Mouse (Mus musculus) kidney, adult 2 months (tissue): Measurements from ENCODE around the gene Tsga10ip. TPM values are rescaled to one million over a fixed set of nuclear protein-coding genes. Genes with fewer than 3 reads are reported as not detected.
"Not testable (repeated sequence)": the region's sequence is repeated elsewhere in the genome, so short reads cannot be mapped to it uniquely, and the experiment has no call there.

Experiments
- DNase-seq: peaks from one replicate; pipeline ENCODE4 v3.0.0; 2021
- H3K27ac ChIP-seq: fragments of 200-500 bp; 2 replicates; pipeline ENCODE4 v1.5.1; 2012; ENCODE audit warnings: low read depth, low read length, control low read depth, inconsistent platforms; ENCODE audit not compliant: insufficient read depth
- H3K27me3 ChIP-seq: fragments of 200-500 bp; replicated peaks from 2 replicates; pipeline ENCODE4 v1.6.1; 2012; ENCODE audit warnings: mild to moderate bottlenecking, moderate library complexity, low read length, inconsistent platforms; ENCODE audit not compliant: control insufficient read depth, insufficient read depth
- H3K36me3 ChIP-seq: fragments of 200-500 bp; 2 replicates; pipeline ENCODE4 v1.6.1; 2012; ENCODE audit warnings: mild to moderate bottlenecking, moderate library complexity, low read length, inconsistent platforms; ENCODE audit not compliant: control insufficient read depth, insufficient read depth
- H3K4me1 ChIP-seq: fragments of 200-500 bp; 2 replicates; pipeline ENCODE4 v1.6.1; 2011; ENCODE audit warnings: low read length; ENCODE audit not compliant: control insufficient read depth, insufficient read depth
- H3K4me3 ChIP-seq: fragments of 200-500 bp; 2 replicates; pipeline ENCODE4 v1.5.1; 2011; ENCODE audit warnings: mild to moderate bottlenecking, low read depth, low read length, control low read depth; ENCODE audit not compliant: insufficient read depth
- CTCF ChIP-seq: fragments of 200-500 bp; conservative IDR thresholded peaks from 2 replicates; pipeline ENCODE4 v1.5.1; 2011; ENCODE audit warnings: low read depth, mild to moderate bottlenecking, control low read depth, low read length, moderate library complexity, mixed read lengths; ENCODE audit not compliant: insufficient read depth, insufficient read length
- POLR2A ChIP-seq: fragments of 200-500 bp; IDR thresholded peaks from one replicate; pipeline ENCODE4 v1.6.1; 2011; ENCODE audit warnings: low read depth, low read length, control low read depth
- WGBS: fragments of 180-500 bp; shearing (Covaris S2); methylation state at CpG from one replicate; pipeline ENCODE4 v1.1.7; 2018; 5-methylcytosine and 5-hydroxymethylcytosine counted together
- polyA plus RNA-seq: library from polyadenylated mRNA; depleted of rRNA; stranded (reverse); fragments of >200 nt; gene quantifications from 2 replicates; pipeline ENCODE4 v1.2.3, GENCODE M21; 2012

The Tsga10ip gene
- polyA plus RNA-seq, 1 experiment: 0.06 TPM

DNA sequence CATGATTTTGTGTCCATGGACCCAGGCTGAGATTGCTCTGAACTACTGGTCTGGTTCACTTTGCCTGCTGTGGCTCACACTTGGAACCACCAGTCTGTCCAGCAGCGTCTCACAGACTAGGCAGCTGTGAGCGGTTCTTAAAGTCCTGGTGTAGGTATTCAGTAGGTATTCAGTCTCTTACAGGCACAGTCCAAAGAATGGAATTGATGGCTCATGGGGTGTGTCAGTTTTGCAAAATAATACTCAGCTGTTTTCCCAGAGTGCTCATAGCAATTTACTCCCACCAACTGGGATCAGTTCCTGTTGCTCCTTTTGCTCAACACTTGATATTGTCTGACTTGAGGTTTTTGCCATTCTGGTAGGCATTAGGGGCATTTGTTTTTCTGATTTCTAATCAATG is 40.1 kb downstream of the Tsga10ip start:
- no peak for DNase-seq
- Histone ChIP-seq H3K27me3 (no peaks in the 10 kb centered on the region), H3K4me1 (no peaks in the 10 kb centered on the region), H3K4me3 (no peak overlapping the region), H3K36me3 (no peaks in the 10 kb centered on the region), H3K27ac (no peak overlapping the region)
- TF ChIP-seq POLR2A: no peak
- no peak for TF ChIP-seq CTCF
- WGBS: 83% methylated on average over 2 of the region's 2 CpGs

DNA sequence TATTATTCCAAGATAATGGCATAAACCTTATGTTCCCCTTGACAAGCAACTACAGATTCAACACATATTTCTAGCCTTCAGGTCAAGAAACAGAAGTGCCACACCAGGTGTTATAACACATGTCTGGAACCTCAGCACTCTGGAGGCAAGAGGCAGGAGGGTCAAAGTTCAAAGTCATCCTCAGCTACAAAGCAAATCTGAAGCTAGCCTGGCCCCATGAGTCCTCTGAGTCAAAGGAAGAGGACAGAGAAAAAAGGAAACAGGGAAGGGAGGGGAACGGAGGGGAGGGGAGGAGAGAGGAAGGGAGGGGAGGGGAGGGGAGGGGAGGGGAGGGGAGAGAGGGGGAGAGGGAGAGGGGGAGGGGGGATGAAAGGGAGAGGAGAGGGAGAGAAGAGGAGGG is 46.2 kb downstream of the Tsga10ip start:
- Histone ChIP-seq H3K27me3 (no peaks in the 10 kb centered on the region), H3K4me1 (no peaks in the 10 kb centered on the region), H3K36me3 (no peaks in the 10 kb centered on the region), H3K4me3 (no peak overlapping the region), H3K27ac (no peak overlapping the region)
- no peak for TF ChIP-seq CTCF
- TF ChIP-seq POLR2A: no peak
- peak; percentile 17 for DNase-seq
- no CpG with 5 or more reads among the region's 1 CpGs for WGBS

DNA sequence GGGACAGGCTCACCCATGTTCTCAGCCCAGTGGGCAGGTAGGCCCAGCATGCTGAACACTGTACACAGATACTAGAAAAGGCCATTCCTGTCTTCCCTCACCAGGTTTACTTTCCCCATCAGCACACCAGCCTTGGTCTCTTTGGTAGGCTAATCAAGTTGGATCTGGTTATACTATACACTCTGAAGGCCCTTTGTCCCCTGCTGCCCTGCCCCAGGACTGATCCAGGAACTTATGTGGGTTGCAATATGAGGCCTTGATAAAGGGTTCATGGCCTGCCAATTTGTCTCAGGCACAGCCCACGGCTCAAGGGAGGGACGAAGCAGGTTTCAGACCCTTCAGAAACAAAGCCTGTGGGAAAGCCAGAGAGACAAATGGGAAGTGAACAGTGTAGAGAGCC is 48.7 kb downstream of the Tsga10ip start:
- Histone ChIP-seq H3K27ac (no peak overlapping the region), H3K27me3 (no peaks in the 10 kb centered on the region), H3K36me3 (no peaks in the 10 kb centered on the region), H3K4me3 (no peak overlapping the region), H3K4me1 (no peaks in the 10 kb centered on the region)
- WGBS: 77% methylated on average over 2 of the region's 2 CpGs
- DNase-seq: no peak
- no peak for TF ChIP-seq POLR2A
- TF ChIP-seq CTCF: no peak

DNA sequence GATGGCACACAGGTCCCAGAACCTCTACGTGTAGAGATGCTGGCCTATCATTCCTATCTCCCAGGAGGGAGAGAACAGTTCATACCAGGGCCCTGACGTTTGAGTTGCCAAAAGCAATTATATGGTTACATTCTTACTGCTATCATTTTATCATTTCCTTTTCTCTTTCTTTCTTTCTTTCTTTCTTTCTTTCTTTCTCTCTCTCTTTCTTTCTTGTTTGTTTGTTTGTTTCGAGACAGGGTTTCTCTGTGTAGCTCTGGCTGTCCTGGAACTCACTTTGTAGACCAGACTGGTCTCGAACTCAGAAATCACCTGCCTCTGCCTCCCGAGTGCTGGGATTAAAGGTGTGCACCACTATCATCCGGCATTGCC is 52.8 kb downstream of the Tsga10ip start, which contains the start of gene Cst6:
TSS of gene Cst6 (minus strand) at position 73 of the 372 bp plus-strand sequence.
- WGBS: 71% methylated on average over 6 of the region's 6 CpGs
- not testable (repeated sequence) for H3K27ac ChIP-seq

DNA sequence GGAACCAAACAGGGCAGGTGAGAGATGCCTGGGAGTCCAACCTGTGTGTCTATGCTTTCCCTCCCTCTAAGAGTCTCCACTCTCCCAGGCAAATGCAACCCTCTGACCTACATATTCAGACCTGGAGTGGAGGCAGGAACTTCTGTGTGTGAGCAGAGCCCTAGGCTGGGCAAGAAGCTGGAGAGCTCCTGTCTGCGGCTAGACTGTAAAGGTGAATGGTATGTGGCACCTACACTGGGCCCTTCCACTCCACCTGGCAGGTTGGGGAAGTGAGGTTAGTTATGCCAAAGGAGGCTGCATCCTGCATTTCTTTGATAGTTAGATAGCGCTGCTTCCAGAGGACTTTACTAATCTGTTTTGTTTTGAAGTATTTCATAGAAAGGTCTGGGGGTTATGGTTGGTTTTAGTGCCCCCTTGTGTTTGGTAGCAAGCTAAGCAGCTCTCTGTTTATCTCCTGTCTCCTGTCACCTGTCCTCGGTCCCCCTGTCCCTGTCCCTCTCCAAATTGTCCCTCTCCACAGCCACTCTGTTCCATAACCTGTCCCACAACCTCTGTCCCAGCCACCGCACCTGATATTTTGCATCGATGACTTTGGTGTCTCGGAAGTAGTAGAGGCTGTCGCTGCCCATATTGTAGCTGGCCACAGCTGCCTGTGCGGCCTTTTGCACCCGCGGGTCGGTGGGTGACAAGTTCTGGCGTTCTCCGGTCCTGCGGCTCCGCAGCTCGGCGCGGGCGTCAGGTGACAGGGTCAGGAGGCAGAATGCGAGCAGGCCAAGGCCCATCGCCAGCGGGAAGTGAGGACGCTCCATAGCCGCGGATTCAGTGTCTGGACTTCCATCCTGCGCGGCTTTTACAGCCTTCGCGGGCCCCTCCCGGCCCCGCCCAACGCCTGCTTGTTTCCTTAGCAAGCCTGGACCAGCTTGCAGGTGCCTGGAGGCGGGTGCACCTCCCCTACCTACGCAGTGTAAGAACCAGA is 53.5 kb downstream of the Tsga10ip start:
- peak overlapping the region; percentile 21; the same call in 1 of the 2 replicates for H3K4me3 ChIP-seq
- no peaks in the 10 kb centered on the region for H3K27me3 ChIP-seq
- TF ChIP-seq POLR2A (no peak), CTCF (peak; percentile 46)
- DNase-seq: peak; percentile 23
- 5% methylated on average over 34 of the region's 34 CpGs for WGBS
- no peaks in the 10 kb centered on the region for H3K4me1 ChIP-seq
- H3K27ac ChIP-seq: no peak overlapping the region
- H3K36me3 ChIP-seq: no peaks in the 10 kb centered on the region

More for the DNA sequence above, 52.8 kb downstream of the Tsga10ip start, which contains the start of gene Cst6:
- H3K4me1 ChIP-seq, H3K36me3 ChIP-seq, H3K27me3 ChIP-seq, DNase-seq: not testable (repeated sequence)
- H3K4me3 ChIP-seq: peak within 1 kb of the TSS; percentile 21; the same call in 1 of the 2 replicates

DNA sequence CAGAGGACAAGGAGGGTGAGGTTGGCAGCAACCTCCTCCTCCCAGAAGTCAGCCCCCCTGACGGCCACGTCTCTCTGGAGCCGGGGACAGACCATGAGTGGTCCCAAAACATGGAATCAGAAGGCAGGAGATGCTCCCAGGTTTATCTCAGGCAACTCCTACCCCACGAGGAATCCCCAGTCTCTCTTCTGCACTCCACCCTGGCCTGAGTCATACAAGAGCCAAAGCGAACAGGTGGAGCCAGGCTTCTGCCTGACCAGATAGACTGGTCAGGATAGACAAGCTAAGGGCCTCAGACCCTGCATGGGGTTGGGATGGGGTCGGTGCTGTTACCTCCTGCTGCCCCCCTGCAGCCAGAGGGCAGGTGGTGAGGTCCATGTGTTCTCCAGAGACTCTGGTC is 54.3 kb downstream of the Tsga10ip start:
- H3K36me3 ChIP-seq: no peaks in the 10 kb centered on the region
- 75% methylated on average over 6 of the region's 6 CpGs for WGBS

DNA sequence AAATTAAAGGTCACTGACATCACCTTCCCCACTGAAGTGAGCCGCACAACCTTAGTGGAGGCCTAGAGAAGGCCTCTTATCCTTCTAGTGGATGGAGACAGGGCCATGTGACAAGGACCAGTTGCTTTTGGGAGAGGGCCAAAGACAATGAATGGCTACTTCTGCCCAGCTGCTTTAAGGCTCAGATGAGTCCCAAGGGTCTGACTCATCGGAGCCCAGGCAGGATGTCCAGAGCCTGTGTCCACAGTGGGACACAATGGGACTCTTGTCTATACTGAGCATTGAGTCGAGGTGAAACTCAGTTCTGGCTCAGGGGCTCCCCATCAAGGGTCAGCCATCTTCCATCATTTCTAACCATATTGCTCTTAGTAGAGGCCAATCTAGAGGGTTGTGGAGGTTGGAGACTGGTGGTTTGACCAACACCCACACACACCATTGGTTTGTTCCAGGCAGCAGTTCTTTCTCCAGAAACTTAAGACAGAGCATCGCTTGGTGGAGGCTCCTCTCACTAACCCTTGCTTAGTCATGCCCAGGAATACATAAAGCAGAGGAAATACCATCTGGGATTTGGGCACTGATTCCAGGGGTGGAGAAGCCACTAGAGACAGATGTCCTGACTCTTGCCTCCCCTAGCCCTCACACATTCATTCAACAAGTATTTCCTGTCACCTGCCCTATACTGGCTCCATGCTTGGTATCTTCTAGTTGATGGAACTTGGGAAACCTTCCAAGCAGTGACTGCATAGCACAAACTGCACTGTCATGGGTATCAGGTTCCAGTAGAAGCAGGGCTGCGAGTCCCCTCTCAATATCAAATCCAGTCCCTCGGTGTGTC is 56.8 kb downstream of the Tsga10ip start:
- Histone ChIP-seq H3K4me3 (no peak overlapping the region), H3K4me1 (no peaks in the 10 kb centered on the region), H3K36me3 (no peaks in the 10 kb centered on the region), H3K27me3 (no peaks in the 10 kb centered on the region), H3K27ac (no peak overlapping the region)
- TF ChIP-seq POLR2A: no peak
- TF ChIP-seq CTCF: no peak
- peak; percentile 51 for DNase-seq
- 61% methylated on average over 6 of the region's 6 CpGs for WGBS

More for the DNA sequence above, 54.3 kb downstream of the Tsga10ip start:
- DNase-seq: no peak
- Histone ChIP-seq H3K27me3 (no peaks in the 10 kb centered on the region), H3K4me3 (no peak overlapping the region), H3K4me1 (no peaks in the 10 kb centered on the region), H3K27ac (no peak overlapping the region)
- no peak for TF ChIP-seq CTCF
- no peak for TF ChIP-seq POLR2A
